Mouse (Mus musculus): ENCODE measurements around the gene Atp1a4.

- TF ChIP-seq CTCF (IDR thresholded peaks at IDR 0.05; ENCODE audit: insufficient read depth, low read length): no peak
- TF ChIP-seq POLR2A (IDR thresholded peaks at IDR 0.05; ENCODE audit: borderline replicate concordance, extremely low read depth, low read depth, low read length): no peak
Measured at GRCm38 (mm10) chr1:172202894-172203522, 55.2 kb downstream of the Atp1a4 start.

Data from lung, adult 2 months (tissue).